Mouse (Mus musculus) thymus, adult 2 months (tissue): ENCODE data around the gene Gm15557. TPM values are rescaled to one million over a fixed set of nuclear protein-coding genes. Genes with fewer than 3 reads are reported as not detected.
A peak's percentile ranks its signal among the peaks of the same experiment; 100 is the strongest.

ENCODE experiments used
- DNase-seq: peaks from one replicate; pipeline ENCODE4 v3.0.0; 2021
- H3K27ac ChIP-seq: fragments of 200-500 bp; 2 replicates; pipeline ENCODE4 v1.5.1; 2012; ENCODE audit warnings: low read length, control low read depth; ENCODE audit not compliant: control insufficient read depth, insufficient read depth
- H3K27me3 ChIP-seq: fragments of 200-500 bp; 2 replicates; pipeline ENCODE4 v1.6.1; 2012; ENCODE audit warnings: mild to moderate bottlenecking, low read length, moderate library complexity, mixed read lengths; ENCODE audit not compliant: control insufficient read depth, insufficient read depth
- H3K36me3 ChIP-seq: fragments of 200-500 bp; 2 replicates; pipeline ENCODE4 v1.6.1; 2012; ENCODE audit warnings: mild to moderate bottlenecking, low read length, moderate library complexity; ENCODE audit not compliant: control insufficient read depth, insufficient read depth
- H3K4me1 ChIP-seq: fragments of 200-500 bp; replicated peaks from 2 replicates; pipeline ENCODE4 v1.6.1; 2012; ENCODE audit warnings: low read length; ENCODE audit not compliant: control insufficient read depth, insufficient read depth
- H3K4me3 ChIP-seq: fragments of 200-500 bp; 2 replicates; pipeline ENCODE4 v1.5.1; 2012; ENCODE audit warnings: mild to moderate bottlenecking, low read length, control low read depth, moderate library complexity; ENCODE audit not compliant: control insufficient read depth, insufficient read depth
- CTCF ChIP-seq: fragments of 200-500 bp; IDR thresholded peaks from 2 replicates; pipeline ENCODE4 v1.5.1; 2012; ENCODE audit warnings: mild to moderate bottlenecking, control low read depth, low read length, moderate library complexity, borderline replicate concordance; ENCODE audit not compliant: control insufficient read depth, poor library complexity, insufficient read depth; ENCODE audit errors: extremely low read depth
- POLR2A ChIP-seq: fragments of 200-500 bp; IDR thresholded peaks from 2 replicates; pipeline ENCODE4 v1.6.1; 2012; ENCODE audit warnings: mild to moderate bottlenecking, low read length, control low read depth, moderate library complexity; ENCODE audit not compliant: control insufficient read depth, poor library complexity, insufficient read depth; ENCODE audit errors: extremely low read depth
- WGBS: fragments of 180-500 bp; shearing (Covaris S2); methylation state at CpG from one replicate; pipeline ENCODE4 v1.1.7; 2018; 5-methylcytosine and 5-hydroxymethylcytosine counted together
- polyA plus RNA-seq: library from polyadenylated mRNA; depleted of rRNA; stranded (reverse); fragments of >200 nt; gene quantifications from 2 replicates; pipeline ENCODE4 v1.2.3, GENCODE M21; 2012; rRNA removed

Gene Gm15557
- polyA plus RNA-seq, 1 experiment = not detected

DNA sequence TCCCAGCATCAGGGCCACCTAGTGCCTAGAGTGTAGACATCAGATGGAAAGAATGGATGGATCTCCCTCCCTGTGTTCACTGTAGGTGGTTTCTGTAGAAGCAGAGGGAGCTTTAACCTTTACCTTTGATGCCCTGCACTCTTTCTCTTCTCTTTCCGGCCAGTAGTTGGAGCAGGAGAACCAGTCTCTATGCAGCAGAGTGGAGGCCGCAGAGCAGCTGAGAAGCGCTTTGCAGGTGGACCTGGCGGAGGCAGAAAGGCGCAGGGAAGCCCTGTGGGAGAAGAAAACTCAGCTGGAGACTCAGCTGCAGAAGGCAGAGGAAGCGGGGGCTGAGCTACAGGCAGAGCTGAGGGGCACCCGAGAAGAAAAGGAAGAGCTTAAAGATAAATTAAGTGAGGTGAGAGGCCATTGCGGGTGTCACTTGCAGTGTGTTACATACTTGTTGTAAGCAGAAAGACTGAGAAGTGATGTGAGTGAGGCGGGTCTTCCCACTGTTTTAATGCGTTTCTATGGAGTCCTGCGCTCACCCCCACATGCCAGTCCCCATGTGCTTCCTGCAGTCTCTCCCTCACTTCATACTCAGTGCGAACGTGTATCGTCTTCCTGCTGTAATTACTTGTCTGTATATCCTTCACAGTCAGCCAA, 33.7 kb downstream of the Gm15557 start:
- H3K27ac ChIP-seq = peak overlapping the region; percentile 82
- peak overlapping the region; percentile 1; the same call in 1 of the 2 replicates for H3K4me3 ChIP-seq
- H3K36me3 ChIP-seq = peaks cover 24% of the 10 kb centered on the region
- H3K4me1 ChIP-seq = peaks cover 28% of the 10 kb centered on the region
- TF ChIP-seq CTCF = peak; percentile 60; the same call in 1 of the 2 replicates
- no peak for TF ChIP-seq POLR2A
- peak; percentile 68 for DNase-seq
- WGBS = 66% methylated on average over 14 of the region's 14 CpGs
- no peaks in the 10 kb centered on the region for H3K27me3 ChIP-seq

DNA sequence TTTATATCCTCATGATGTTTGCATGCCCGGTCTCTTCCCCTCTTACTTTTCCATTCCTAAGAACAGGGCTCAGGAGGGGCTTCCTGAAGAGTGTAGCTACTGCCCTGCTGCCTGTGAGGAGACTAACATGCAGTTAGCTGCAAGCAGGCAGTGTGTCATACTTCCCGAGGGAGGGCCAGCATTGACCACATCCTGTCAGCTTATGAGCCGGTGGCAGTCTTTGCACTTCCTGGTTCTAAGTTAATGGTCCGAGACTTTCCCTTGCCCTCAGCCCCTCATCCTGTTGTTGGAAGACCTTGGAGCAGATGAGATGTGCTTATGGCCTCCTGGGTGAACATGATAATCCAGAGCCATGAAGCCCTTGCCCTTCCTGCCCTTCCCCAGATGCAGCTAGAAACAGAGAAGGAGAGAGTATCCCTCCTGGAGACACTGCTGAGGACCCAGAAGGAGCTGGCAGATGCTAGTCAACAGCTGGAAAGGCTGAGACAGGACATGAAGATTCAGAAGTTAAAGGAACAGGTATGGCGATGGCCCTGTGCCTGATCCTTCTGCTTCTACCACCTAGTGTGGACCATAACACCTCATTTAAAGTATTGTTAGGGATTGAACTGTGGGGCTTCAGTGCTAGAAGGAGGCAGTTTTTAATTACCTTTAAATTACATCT, 38.9 kb downstream of the Gm15557 start:
- Histone ChIP-seq H3K4me3 (peak overlapping the region; percentile 22), H3K27me3 (no peaks in the 10 kb centered on the region), H3K27ac (peak overlapping the region; percentile 84), H3K4me1 (peaks cover 41% of the 10 kb centered on the region), H3K36me3 (peaks cover 15% of the 10 kb centered on the region)
- 22% methylated on average over 5 of the region's 5 CpGs for WGBS
- DNase-seq = peak; percentile 65
- TF ChIP-seq POLR2A = 0 out of 2 replicates have a peak, but pooled peaks have one; percentile 25
- TF ChIP-seq CTCF = no peak

DNA sequence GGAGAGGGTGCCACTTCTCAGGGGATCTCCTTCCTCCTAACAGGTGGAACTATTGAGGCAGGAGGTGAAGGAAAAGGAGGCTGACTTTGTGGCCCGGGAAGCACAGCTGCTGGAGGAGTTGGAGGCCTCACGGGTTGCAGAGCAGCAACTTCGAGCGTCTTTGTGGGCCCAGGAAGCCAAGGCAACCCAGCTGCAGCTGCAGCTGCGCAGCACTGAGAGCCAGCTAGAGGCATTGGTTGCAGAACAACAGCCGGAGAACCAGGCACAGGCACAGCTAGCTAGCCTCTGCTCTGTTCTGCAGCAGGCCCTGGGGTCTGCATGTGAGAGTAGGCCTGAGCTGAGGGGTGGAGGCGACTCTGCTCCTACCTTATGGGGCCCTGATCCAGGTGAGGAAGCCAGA, 45.2 kb downstream of the Gm15557 start:
- Histone ChIP-seq H3K36me3 (peaks cover 8% of the 10 kb centered on the region), H3K4me1 (peaks cover 56% of the 10 kb centered on the region), H3K27ac (peak overlapping the region; percentile 93), H3K27me3 (no peaks in the 10 kb centered on the region), H3K4me3 (peak overlapping the region; percentile 7)
- TF ChIP-seq CTCF (peak; percentile 18; the same call in 1 of the 2 replicates), POLR2A (0 out of 2 replicates have a peak, but pooled peaks have one; percentile 34)
- 28% methylated on average over 7 of the region's 7 CpGs for WGBS
- DNase-seq = peak; percentile 75

DNA sequence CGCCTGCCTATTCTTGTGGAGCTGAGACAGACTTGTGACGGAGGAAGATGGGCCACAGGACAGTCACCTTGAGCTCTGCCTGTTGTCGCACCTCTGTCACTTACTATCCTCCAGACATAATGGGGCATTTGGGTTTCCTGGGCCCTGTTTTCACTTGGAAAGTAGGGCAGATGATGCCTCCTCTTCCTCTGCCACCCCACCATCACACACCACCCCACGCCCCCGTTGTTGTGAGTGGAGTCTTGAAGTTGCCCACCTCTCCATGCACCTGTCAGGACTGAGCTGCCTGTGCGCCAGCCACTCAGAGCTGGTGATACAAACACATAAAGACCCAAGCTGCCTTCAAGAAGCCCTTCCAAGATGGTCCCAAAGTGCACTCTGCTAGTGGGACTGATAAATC, 46.6 kb downstream of the Gm15557 start:
- 62% methylated on average over 6 of the region's 6 CpGs for WGBS
- H3K4me1 ChIP-seq = peaks cover 53% of the 10 kb centered on the region
- peaks cover 18% of the 10 kb centered on the region for H3K36me3 ChIP-seq
- TF ChIP-seq CTCF = no peak
- no peak for TF ChIP-seq POLR2A
- no peaks in the 10 kb centered on the region for H3K27me3 ChIP-seq
- no peak for DNase-seq
- H3K27ac ChIP-seq = peak overlapping the region; percentile 93
- no peak overlapping the region for H3K4me3 ChIP-seq

DNA sequence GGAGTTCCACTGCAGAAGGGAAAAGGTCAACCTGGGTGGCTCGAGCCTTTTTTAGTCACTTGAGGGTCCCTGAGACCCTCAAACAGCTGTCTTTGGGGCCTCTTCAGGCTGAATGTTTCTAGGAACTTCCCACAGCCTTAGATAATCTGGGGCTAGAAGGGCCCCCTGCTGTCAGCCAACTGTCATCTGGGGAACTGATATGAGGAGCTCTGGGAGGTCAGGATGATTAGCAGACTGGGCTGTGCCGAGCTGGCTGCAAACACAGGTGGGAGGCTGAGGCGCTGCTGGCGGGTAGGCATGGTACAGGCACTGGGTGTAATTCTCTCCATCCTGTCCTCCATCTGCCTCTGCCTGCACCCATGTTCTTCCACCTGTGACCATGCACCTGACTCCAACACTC, 48.6 kb downstream of the Gm15557 start:
- Histone ChIP-seq H3K27ac (0 out of 2 replicates have a peak overlapping the region, but pooled peaks have one; percentile 7), H3K4me3 (no peak overlapping the region), H3K36me3 (peaks cover 16% of the 10 kb centered on the region), H3K27me3 (no peaks in the 10 kb centered on the region), H3K4me1 (peaks cover 47% of the 10 kb centered on the region)
- DNase-seq = no peak
- 86% methylated on average over 4 of the region's 4 CpGs for WGBS
- no peak for TF ChIP-seq POLR2A
- no peak for TF ChIP-seq CTCF

DNA sequence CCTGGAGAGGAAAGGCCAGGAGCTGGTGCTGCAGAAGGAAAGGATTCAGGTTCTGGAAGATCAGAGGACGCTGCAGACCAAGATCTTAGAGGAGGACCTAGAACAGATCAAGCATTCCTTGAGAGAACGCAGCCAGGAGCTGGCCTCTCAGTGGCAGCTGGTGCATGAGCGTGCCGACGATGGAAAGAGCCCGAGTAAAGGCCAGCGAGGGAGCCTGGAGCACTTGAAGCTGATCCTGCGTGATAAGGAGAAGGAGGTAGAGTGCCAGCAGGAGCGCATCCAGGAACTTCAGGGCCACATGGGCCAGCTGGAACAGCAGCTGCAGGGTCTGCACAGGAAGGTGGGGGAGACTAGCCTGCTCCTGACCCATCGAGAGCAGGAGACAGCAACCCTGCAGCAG, 50.6 kb downstream of the Gm15557 start:
- no peaks in the 10 kb centered on the region for H3K27me3 ChIP-seq
- 96% methylated on average over 10 of the region's 10 CpGs for WGBS
- H3K4me1 ChIP-seq = peaks cover 32% of the 10 kb centered on the region
- no peak overlapping the region for H3K4me3 ChIP-seq
- H3K36me3 ChIP-seq = peaks cover 27% of the 10 kb centered on the region
- H3K27ac ChIP-seq = no peak overlapping the region
- no peak for DNase-seq
- no peak for TF ChIP-seq POLR2A
- TF ChIP-seq CTCF = no peak

DNA sequence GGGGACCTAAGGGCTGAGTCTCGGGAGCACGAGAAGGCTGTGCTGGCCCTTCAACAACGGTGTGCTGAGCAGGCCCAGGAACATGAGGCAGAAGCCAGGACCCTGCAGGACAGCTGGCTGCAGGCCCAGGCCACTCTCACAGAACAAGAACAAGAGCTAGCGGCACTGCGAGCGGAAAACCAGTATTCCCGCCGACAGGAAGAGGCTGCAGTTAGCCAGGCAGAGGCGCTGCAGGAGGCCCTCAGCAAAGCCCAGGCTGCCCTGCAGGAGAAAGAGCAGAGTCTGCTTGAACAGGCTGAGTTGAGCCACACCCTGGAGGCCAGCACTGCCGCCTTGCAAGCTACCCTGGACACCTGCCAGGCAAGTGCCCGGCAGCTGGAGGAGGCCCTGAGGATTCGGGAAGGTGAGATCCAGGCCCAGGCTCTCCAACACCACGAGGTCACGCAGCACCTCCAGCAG, 51.4 kb downstream of the Gm15557 start:
- 96% methylated on average over 14 of the region's 14 CpGs for WGBS
- no peak for DNase-seq
- H3K4me3 ChIP-seq = no peak overlapping the region
- peaks cover 25% of the 10 kb centered on the region for H3K4me1 ChIP-seq
- no peak overlapping the region for H3K27ac ChIP-seq
- TF ChIP-seq POLR2A (no peak), CTCF (no peak)
- peaks cover 32% of the 10 kb centered on the region for H3K36me3 ChIP-seq
- H3K27me3 ChIP-seq = no peaks in the 10 kb centered on the region

Other genes starting within 250 kb of the Gm15557 start
- gene Trpc4ap, start 248.3 kb upstream of the Gm15557 start, polyA plus RNA-seq = 489 and 518 TPM in 2 replicates
- gene Edem2, start 211.3 kb upstream of the Gm15557 start, polyA plus RNA-seq = 55.8 and 58.6 TPM in 2 replicates
- not detected in 2 replicates for gene Gm17581, start 204.9 kb upstream of the Gm15557 start, polyA plus RNA-seq
- 3.7 and 4.7 TPM in 2 replicates for gene Procr, start 189.6 kb upstream of the Gm15557 start, polyA plus RNA-seq
- gene Mmp24, start 165.4 kb upstream of the Gm15557 start, polyA plus RNA-seq = 0.08 and 0.09 TPM in 2 replicates
- 37.5 and 40.3 TPM in 2 replicates for gene BC029722, start 121.3 kb upstream of the Gm15557 start, polyA plus RNA-seq
- 169 and 174 TPM in 2 replicates for gene Eif6, start 113.8 kb upstream of the Gm15557 start, polyA plus RNA-seq
- gene Fam83c, start 105.9 kb upstream of the Gm15557 start, polyA plus RNA-seq = 0.08 and 0.14 TPM in 2 replicates
- 26.5 and 30.0 TPM in 2 replicates for gene Uqcc1, start 10.4 kb upstream of the Gm15557 start, polyA plus RNA-seq
- gene Gdf5, start 4.6 kb downstream of the Gm15557 start, polyA plus RNA-seq = 0.23 and 0.31 TPM in 2 replicates
- 31.6 and 36.7 TPM in 2 replicates for gene Cep250, start 15.7 kb downstream of the Gm15557 start, polyA plus RNA-seq
- 3.8 and 4.2 TPM in 2 replicates for gene 6430550D23Rik, start 67.2 kb downstream of the Gm15557 start, polyA plus RNA-seq
- 273 and 293 TPM in 2 replicates for gene Ergic3, start 67.3 kb downstream of the Gm15557 start, polyA plus RNA-seq
- 0.08 and 0.22 TPM in 2 replicates for gene Fer1l4, start 112.2 kb downstream of the Gm15557 start, polyA plus RNA-seq
- 2.8 and 3.8 TPM in 2 replicates for gene Spag4, start 124.4 kb downstream of the Gm15557 start, polyA plus RNA-seq
- gene Cpne1, start 171.2 kb downstream of the Gm15557 start, polyA plus RNA-seq = 237 and 273 TPM in 2 replicates
- 67.2 and 72.4 TPM in 2 replicates for gene Rbm12, start 171.2 kb downstream of the Gm15557 start, polyA plus RNA-seq
- 7.1 and 7.5 TPM in 2 replicates for gene Gm28036, start 186.4 kb downstream of the Gm15557 start, polyA plus RNA-seq
- gene Romo1, start 203.3 kb downstream of the Gm15557 start, polyA plus RNA-seq = 214 and 241 TPM in 2 replicates
- gene Nfs1, start 203.5 kb downstream of the Gm15557 start, polyA plus RNA-seq = 52.7 and 53.8 TPM in 2 replicates
- 145 and 182 TPM in 2 replicates for gene Rbm39, start 239.5 kb downstream of the Gm15557 start, polyA plus RNA-seq